Mouse (Mus musculus) bone marrow, adult 2 months (tissue): ENCODE measurements around the gene T. TPM values are rescaled to one million over a fixed set of nuclear protein-coding genes. Genes with fewer than 3 reads are reported as not detected.

Experiments
- H3K27ac ChIP-seq: fragments of 200-500 bp; 2 replicates; pipeline ENCODE4 v1.5.1; 2012; ENCODE audit warnings: low read depth, mild to moderate bottlenecking, control low read depth, inconsistent platforms, low read length; ENCODE audit not compliant: control insufficient read depth, poor library complexity, insufficient read depth
- H3K4me1 ChIP-seq: fragments of 200-500 bp; 2 replicates; pipeline ENCODE4 v1.6.1; 2011; ENCODE audit warnings: low read length; ENCODE audit not compliant: control insufficient read depth, insufficient read depth
- H3K4me3 ChIP-seq: fragments of 200-500 bp; replicated peaks from 2 replicates; pipeline ENCODE3; 2011; ENCODE audit warnings: mild to moderate bottlenecking, low read depth, low read length, control low read depth; ENCODE audit not compliant: control insufficient read depth
- CTCF ChIP-seq: fragments of 200-500 bp; IDR thresholded peaks from 2 replicates; pipeline ENCODE4 v1.5.1; 2011; ENCODE audit warnings: low read length, control low read depth; ENCODE audit not compliant: control insufficient read depth, insufficient read depth
- POLR2A ChIP-seq: fragments of 200-500 bp; IDR thresholded peaks from 2 replicates; pipeline ENCODE4 v1.6.1; 2011; ENCODE audit warnings: low read depth, mild to moderate bottlenecking, control low read depth, low read length, borderline replicate concordance; ENCODE audit not compliant: control insufficient read depth
- WGBS: fragments of 180-500 bp; shearing (Covaris S2); methylation state at CpG from one replicate; pipeline ENCODE4 v1.1.7; 2018; 5-methylcytosine and 5-hydroxymethylcytosine counted together
- polyA plus RNA-seq: library from polyadenylated mRNA; stranded (reverse); fragments of >200 nt; gene quantifications from 2 replicates; pipeline ENCODE4 v1.2.4, GENCODE M21; 2011; ENCODE audit warnings: low replicate concordance; ENCODE audit not compliant: missing spikeins, insufficient read depth, insufficient read length

The T gene
- polyA plus RNA-seq, 1 experiment = not detected

DNA sequence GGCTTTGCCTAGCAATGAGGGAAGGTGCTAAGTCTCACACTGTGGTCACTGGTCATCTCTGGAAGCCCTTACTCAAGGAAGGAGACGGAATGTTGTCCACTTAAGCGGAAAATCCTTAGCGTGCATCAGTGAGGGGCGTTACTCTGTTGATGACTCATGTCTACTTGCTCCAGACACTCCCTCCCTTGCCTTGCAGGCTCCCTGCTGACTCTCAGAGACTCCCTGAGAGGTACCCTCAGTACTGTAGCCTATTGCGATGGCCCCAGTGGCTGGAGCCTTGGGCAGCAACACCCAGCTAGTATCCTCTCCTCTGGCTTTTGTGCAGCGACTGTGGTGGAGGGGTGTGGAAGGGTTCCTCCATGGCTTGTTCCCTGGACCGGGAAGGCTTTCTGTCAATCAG is 21.4 kb downstream of the T start:
- Histone ChIP-seq H3K4me3 (no peak overlapping the region), H3K27ac (no peak overlapping the region), H3K4me1 (no peaks in the 10 kb centered on the region)
- TF ChIP-seq CTCF (no peak), POLR2A (no peak)
- 70% methylated on average over 7 of the region's 7 CpGs for WGBS

DNA sequence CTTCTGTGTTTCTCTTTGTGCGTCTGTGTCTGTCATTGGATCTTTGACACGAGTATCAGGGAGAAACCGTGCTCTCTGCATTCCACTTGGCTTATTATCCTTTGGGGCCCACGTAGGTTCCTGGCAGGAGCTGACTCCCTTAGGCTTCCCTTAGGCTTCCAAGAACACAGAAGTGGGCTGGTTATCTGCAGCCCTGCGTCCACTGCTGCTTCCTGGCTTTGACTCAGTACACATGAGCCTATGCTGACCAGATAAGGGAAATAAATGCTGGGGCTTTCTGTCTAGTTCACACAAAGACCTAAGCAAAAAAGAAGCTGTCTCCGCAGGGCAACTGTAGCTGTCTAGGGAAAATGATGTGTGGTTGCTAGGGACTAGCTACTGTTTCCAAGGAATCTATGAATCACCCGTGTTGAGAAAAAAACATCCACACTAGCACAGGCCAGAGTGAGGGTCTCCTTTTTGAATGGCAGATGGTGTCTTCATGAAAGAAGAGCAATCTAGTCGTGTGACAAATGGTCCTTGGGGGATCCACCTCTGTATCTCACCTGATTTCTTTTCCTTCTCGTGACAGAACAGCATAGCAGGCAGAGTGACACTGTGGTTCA is 22.7 kb downstream of the T start:
- no peak overlapping the region for H3K27ac ChIP-seq
- no peak overlapping the region for H3K4me3 ChIP-seq
- H3K4me1 ChIP-seq = no peaks in the 10 kb centered on the region
- no peak for TF ChIP-seq CTCF
- no peak for TF ChIP-seq POLR2A
- 48% methylated on average over 9 of the region's 9 CpGs for WGBS

DNA sequence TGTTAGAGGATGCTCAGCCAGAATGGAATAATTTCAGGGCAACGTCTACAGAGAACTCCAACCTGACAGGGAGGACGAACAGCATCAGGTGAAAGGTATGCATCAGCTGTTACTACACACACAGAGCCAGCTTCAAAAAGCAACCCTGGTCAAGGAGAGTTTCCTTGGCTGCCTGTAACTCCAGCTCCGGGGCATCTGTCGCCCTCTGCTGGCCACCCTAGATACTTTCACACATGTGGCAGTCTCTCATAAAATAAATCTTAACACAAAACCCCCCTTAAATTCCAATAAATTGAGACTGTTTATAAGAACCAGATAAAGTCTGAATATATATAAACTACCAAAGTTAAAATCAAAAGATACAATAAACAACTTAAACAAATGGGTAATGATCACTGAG is 27.3 kb downstream of the T start:
- 2% methylated on average over 4 of the region's 4 CpGs for WGBS
- Histone ChIP-seq H3K4me1 (no peaks in the 10 kb centered on the region), H3K4me3 (no peak overlapping the region), H3K27ac (no peak overlapping the region)
- TF ChIP-seq CTCF = peak; percentile 62
- no peak for TF ChIP-seq POLR2A

DNA sequence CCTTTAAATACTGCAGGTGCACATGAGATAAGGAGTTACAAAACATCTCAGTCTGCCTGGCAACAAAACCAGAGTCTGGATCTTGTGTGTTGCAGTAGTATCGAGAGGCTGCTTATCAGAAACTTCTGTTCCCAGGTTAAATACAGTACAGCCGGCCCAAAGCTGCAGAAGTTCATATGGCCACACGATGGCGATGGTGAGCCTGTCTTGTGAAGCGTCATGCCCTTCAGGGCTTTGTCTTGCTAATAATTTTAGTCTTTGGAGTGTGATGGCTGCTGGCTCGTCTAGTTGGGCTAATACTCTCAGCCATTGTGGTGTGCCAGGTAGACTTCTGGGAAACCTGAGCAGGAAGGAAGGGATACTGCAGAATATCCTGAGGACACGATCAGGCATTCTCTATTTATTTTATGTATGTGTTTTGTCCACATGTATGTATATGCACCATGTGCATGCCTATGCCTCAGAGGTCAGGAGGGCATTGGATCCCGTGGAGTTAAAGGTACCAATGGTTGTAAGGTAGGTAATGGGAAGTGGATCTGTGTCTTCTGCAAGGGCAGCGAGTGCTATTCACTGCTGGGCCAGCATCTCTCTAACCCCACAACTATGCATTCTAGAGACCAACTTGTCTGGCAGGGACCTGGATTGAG is 29.4 kb downstream of the T start:
- Histone ChIP-seq H3K4me3 (no peak overlapping the region), H3K4me1 (no peaks in the 10 kb centered on the region), H3K27ac (no peak overlapping the region)
- WGBS = 22% methylated on average over 9 of the region's 9 CpGs
- TF ChIP-seq POLR2A = no peak
- TF ChIP-seq CTCF = peak; percentile 85

DNA sequence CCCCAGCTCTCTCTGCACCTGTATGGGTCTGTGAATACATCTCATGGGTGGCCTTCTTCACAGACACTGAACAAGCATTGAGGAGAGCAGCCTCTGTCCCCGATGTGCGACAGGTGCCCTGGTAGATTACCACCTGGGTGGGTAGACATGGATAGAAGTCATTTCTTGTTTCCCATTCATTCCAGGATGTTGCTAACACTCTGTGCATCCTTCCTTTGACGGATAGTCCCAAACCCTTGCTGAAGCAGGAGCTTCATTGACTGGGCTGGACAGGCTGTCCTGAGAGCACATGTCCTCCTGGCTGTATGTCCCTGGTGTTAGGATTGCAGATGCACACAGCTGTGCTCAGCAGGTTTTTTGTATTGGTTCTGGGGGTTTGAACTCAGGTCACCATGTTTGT is 33.5 kb downstream of the T start:
- TF ChIP-seq POLR2A = no peak
- TF ChIP-seq CTCF = no peak
- no peak overlapping the region for H3K27ac ChIP-seq
- 83% methylated on average over 3 of the region's 3 CpGs for WGBS
- H3K4me3 ChIP-seq = no peak overlapping the region
- H3K4me1 ChIP-seq = no peaks in the 10 kb centered on the region

DNA sequence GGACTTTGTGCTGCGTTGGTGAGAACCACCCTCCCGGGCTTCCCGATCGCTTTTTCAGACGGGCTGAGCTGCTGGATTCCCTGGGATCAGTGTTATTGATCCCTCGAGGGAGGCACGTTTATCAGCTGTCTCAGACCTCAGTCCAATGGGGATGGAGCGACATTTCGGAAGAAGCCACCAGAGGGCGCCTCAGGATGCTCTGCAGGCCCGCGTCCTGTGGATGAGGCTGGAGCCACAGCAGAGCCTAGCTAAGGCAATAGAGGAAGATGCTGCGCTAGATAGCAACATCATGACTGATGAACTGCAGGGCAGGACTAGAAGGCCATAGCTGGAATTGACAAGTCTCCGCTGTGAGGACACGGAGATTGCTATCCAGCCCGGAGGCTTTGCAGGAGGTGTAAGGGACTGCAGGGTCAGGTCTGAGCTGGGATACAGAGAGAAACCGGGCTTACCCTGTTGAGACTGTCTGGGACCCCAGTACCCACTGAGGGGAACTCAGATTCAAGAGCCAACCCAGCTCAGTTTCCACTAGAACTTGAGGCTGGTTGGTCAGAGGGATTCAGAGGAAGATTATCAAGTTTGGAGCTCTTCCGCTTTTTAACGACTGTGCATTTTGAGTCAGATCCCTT is 34.6 kb downstream of the T start:
- H3K4me1 ChIP-seq = no peaks in the 10 kb centered on the region
- 15% methylated on average over 19 of the region's 19 CpGs for WGBS
- TF ChIP-seq CTCF (peak; percentile 85), POLR2A (no peak)
- H3K27ac ChIP-seq = no peak overlapping the region
- H3K4me3 ChIP-seq = no peak overlapping the region

DNA sequence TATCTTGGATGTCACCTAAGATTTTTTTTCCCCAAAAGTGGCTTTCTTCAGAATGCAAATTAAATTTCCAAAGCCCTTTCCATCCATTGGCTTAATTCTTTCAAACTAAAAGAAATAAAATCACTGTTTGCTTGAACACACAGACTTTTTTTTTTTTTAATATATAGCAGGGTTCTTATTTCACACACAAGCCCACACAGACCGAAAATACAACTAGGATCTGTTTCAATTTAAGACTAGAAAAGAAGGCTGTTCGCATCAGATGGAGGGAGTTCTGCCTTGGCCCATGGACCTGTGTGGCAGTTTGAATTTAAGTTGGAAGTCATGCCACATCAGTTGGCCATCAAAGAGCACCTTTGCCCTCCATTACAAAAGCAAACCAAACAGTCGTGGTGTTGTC is 44.3 kb downstream of the T start:
- no peaks in the 10 kb centered on the region for H3K4me1 ChIP-seq
- H3K4me3 ChIP-seq = no peak overlapping the region
- 69% methylated on average over 3 of the region's 3 CpGs for WGBS
- no peak for TF ChIP-seq POLR2A
- no peak for TF ChIP-seq CTCF
- H3K27ac ChIP-seq = no peak overlapping the region

DNA sequence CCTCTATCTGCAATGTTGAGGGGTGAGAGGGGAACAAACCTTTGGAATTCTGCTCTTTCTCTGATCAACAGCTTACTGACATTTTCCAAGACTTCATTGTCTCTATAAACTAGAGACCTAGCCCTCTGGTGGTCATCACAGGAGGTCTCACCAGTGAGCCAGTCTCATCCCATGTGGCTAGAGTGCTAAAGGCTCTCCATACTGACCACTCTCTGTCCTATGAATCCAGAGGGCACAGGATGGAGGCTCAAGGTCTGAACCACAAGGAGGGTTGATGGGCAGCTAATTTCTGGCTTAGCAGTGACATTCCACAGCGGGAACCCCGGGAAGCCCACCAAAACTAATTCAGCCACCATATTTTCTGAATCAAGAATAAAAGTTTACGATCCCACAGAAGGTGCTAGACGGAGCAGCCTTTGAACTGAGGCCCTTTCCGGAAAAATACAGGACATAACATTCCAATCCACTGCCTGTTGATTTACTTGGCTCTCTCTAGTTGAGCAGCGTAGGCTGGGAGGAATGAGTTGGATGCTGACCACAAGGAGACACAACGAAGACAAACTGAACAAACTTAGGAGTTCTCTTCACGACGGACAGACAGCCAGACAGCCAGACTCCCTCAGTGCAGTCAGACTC is 45.4 kb downstream of the T start:
- no peak overlapping the region for H3K4me3 ChIP-seq
- H3K4me1 ChIP-seq = no peaks in the 10 kb centered on the region
- WGBS = 81% methylated on average over 9 of the region's 9 CpGs
- H3K27ac ChIP-seq = no peak overlapping the region
- TF ChIP-seq CTCF = no peak

DNA sequence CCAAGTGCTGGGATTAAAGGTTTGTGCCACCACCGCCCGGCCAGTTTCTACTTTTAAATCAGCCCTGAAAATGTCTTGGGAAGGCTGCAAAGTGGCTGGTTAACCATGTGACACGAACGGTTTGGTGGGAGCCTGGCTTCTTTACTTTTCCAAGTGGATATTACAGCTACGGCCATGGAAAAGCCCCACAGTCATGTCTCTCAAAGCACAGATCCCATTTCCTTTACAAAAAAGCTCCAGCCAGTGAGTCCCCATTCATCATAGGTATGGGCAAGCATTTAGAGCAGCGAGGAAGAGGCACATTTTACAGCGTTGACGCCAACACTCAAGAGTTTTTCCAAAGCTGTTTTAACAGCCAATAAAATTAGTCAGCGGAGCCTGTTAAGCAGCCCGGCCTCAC is 47.6 kb downstream of the T start:
- Histone ChIP-seq H3K4me3 (no peak overlapping the region), H3K4me1 (no peaks in the 10 kb centered on the region), H3K27ac (no peak overlapping the region)
- no peak for TF ChIP-seq CTCF
- TF ChIP-seq POLR2A = no peak
- WGBS = 83% methylated on average over 10 of the region's 10 CpGs
